Mouse (Mus musculus): ENCODE measurements around the gene Rspo1.
A peak's percentile ranks its signal among the peaks of the same experiment; 100 is the strongest.

Rspo1 gene

DNA sequence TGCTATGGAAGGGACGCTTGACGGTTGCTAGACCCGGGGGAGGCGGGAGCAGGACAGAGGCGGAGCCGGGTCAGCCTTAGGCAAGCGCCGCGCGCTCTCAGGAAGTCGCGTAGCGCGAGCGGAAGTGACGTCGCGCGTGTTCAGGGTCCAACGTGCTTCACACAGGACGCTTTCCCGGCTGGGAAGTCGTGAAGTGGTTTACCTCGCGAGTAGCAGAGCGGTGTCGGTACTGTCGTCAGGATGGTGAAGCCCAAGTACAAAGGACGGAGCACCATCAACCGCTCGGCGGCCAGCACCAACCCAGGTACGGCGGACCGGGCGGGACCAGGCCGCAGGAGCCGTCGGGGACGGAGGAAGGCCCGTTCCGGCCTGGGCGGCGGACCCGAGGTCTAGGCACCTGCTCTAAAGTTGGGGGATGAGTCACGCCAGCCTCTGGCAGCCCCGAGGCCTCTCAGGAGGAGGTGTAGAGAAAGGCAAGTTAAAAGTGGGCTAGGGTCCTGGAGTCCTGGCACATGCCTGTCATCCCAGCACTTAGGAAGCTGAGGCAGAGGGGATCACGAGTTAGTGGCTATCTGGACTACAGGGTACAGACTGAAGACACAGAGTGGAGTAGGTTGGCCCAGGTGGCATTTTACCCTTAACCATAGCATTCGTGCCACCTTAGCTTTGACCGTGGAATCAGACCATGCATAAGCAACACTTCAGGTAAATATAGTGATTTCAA is 43.8 kb downstream of the Rspo1 start:
- DNase-seq (ENCODE audit: low spot score), result peak; percentile 90

DNA sequence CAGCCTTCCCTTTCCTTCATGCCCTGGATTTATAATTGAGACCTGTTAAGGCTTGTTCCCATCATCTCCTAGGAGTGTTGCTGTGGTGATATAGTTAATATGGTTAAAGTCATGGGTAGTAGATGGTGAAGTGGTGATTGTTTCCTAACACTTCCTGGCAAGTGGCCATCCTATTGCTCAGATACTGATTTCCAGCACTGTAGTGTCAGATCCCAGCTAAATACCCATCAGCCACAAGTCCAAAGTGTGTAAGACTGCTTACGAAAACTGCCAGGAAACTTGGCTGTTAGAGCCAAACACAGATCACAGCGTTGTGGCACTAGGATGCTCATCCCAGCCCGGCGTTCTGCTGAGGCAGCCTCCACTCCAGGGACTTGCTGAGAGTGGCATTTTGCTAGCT is 48.1 kb downstream of the Rspo1 start:
- DNase-seq (ENCODE audit: low spot score), result no peak

DNA sequence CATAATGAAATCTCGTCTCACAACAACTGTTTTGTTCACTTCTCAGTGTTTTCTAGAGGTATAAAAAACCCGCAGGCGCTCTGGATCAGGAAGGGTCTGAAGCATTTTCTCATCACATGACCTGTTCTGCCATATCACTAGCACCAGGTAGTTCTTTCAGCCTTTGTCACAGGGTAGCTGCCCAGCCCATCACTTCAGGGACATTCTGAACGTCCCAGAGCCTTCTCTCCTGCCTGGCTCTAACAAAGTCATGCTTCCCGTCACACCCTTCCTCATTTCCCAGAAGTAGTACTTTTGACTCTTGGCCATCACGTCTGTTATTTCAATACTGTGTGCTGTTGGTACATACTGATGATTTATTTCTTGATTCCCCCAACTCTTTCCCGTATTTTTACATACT is 58.2 kb downstream of the Rspo1 start:
- DNase-seq (ENCODE audit: low spot score), result no peak

DNA sequence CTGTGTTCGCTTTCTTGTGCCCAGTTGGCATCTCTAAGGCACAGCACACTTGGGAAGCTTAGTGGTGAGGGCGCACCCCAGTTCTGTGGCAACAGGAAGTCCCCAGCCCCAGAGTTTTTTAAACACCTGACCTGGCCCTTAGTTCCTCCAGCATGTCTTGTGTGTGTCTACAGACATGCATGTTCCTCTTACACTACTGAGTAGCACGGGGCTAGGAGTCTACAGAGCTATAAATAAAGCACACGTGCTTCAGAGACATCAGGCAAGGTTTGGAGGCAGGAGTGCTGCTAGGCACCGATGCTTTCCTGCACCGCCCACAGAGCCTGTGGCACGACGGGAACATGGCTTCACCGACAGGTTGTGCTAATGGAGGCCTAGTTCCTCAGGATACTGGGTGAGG is 69.2 kb downstream of the Rspo1 start:
- DNase-seq (ENCODE audit: low spot score), result no peak

DNA sequence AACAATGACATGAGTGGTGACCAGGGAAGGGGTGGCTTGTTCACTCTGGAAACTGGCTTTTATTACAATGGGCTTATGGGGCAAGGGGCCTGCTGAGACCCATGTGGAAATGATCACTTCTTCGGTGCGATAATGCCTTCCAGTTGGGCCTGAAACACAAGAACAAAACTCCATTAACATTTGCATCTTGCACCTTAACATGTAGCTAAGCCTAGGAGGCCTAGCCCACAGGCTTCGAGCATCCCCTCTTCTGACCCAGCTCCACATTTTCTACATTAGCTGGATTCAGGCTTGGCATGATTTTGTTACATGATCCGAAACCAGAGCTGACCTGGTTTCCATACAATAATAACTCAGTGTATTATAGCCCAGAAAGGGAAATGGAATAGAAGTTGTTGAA is 70.2 kb downstream of the Rspo1 start:
- no peak for DNase-seq (ENCODE audit: low spot score)

DNA sequence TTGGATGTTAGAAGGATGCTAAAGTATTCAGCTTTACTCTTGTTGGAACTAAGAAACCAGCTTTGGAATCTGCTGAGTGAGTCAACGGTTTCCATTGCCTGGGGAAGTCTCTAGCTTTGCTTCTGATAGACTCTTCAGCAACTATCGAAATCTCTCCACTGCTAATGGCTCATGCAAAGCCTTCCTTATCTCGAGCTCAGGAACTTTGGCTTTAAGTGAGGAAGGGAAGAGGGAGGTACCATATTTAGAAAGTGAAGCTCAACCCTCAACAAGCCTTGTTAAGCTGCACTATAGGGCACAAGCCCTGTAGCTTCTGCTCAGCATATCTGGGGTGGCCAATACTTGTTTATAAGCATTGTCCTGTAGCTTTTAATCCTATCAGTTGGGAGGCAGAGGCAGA is 71.0 kb downstream of the Rspo1 start:
- DNase-seq (ENCODE audit: low spot score), result no peak

DNA sequence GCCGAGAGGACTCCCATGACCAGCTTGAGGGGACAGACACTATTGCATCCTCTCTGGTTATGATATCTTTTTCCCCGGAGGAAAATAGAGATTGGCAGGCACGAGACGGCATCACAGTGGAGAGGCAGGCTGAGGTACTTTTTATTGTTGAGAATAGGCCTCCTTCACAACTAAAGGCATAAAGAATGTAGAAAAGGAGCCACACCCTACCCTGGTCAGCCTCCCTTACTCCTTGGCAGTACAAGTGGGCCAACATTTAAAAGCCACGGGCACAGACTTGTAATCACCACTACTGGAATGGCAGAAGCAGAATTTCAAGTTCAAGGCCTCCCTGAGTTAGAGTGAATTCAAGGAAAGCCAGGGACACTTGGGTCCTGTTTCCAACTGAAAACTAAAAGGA is 71.8 kb downstream of the Rspo1 start:
- DNase-seq (ENCODE audit: low spot score), result no peak

Measured in ovary, postnatal 36 days (tissue).